Mouse (Mus musculus) embryonic fibroblast, embryonic 13.5 days (primary cell): ENCODE measurements around the gene Nfib.

Experiments used
- CTCF ChIP-seq: IDR thresholded peaks from 2 replicates; pipeline ENCODE4 v1.5.1; 2011; ENCODE audit warnings: mild to moderate bottlenecking, control low read depth, low read length, moderate library complexity, borderline replicate concordance; ENCODE audit not compliant: insufficient read depth
- POLR2A ChIP-seq: IDR thresholded peaks from 2 replicates; pipeline ENCODE4 v1.6.1; 2011; ENCODE audit warnings: low read depth, mild to moderate bottlenecking, control low read depth, low read length, moderate library complexity

DNA sequence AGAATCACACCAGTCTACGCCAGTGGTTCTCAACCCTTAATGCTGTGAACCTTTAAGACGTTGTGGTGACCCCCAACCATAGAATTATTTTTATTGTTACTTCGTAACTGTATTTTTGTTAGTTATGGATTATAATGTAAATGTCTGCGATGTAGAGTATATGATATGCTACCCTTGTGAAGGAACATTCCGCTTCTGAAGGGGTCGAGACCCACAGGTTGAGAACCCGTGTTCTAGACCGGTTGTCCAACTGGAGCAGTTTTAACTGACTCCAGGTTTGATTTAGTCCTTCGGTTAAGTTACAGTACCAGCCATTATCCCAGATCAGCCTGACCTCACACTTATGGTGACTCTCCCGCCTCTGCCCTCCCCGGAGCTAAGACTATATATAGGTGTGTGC is 70.4 kb downstream of the Nfib start:
- TF ChIP-seq POLR2A: no peak
- no peak for TF ChIP-seq CTCF
